Mouse (Mus musculus) MEL (cell line): Measurements from ENCODE around the gene Vti1a. TPM values are rescaled to one million over a fixed set of nuclear protein-coding genes. Genes with fewer than 3 reads are reported as not detected.

ENCODE experiments used
- DNase-seq: peaks from one replicate; pipeline ENCODE4 v3.0.0; 2011; ENCODE audit warnings: low read depth, low spot score
- H3K27ac ChIP-seq: 2 replicates; pipeline ENCODE4 v1.5.1; 2012; ENCODE audit warnings: low read depth, mild to moderate bottlenecking, control low read depth, low read length, moderate library complexity; ENCODE audit not compliant: control insufficient read depth
- H3K27me3 ChIP-seq, 2 experiments: fragments of 150-350 bp in 1 of 2; sonication (generic) in 1 of 2; 2 replicates each; pipeline ENCODE4 v1.6.1; 2012; ENCODE audit warnings: low read length in 2 of 2, mild to moderate bottlenecking in 2 of 2, improper control_type of control experiment in 1 of 2, moderate library complexity in 1 of 2; ENCODE audit not compliant: insufficient read depth in 2 of 2, control insufficient read depth in 1 of 2
- H3K36me3 ChIP-seq, 2 experiments: 2 replicates each; pipeline ENCODE4 v1.6.1; 2012 to 2014; ENCODE audit warnings: low read length in 2 of 2, improper control_type of control experiment in 1 of 2, inconsistent platforms in 1 of 2, mild to moderate bottlenecking in 1 of 2; ENCODE audit not compliant: insufficient read depth in 2 of 2, control insufficient read depth in 1 of 2
- H3K4me1 ChIP-seq, 2 experiments: fragments of 150-350 bp in 1 of 2; sonication (generic) in 1 of 2; 2 replicates each; pipeline ENCODE4 v1.6.1; 2012; ENCODE audit warnings: low read length in 2 of 2, improper control_type of control experiment in 1 of 2, mild to moderate bottlenecking in 1 of 2; ENCODE audit not compliant: insufficient read depth in 2 of 2, control insufficient read depth in 1 of 2
- H3K4me3 ChIP-seq, 2 experiments: fragments of 150-350 bp in 1 of 2; sonication (generic) in 1 of 2; 2 replicates each; pipeline ENCODE4 v1.5.1; 2012; ENCODE audit warnings: low read depth in 2 of 2, low read length in 2 of 2, mild to moderate bottlenecking in 2 of 2, moderate library complexity in 2 of 2, control low read depth in 1 of 2, improper control_type of control experiment in 1 of 2; ENCODE audit not compliant: control insufficient read depth in 1 of 2, insufficient read depth in 1 of 2
- H3K79me2 ChIP-seq: 2 replicates; pipeline ENCODE4 v1.6.1; 2012; ENCODE audit warnings: mild to moderate bottlenecking, low read length, moderate library complexity; ENCODE audit not compliant: control insufficient read depth, poor library complexity, insufficient read depth
- H3K9ac ChIP-seq: 2 replicates; pipeline ENCODE4 v1.6.1; 2012; ENCODE audit warnings: low read depth, mild to moderate bottlenecking, control low read depth, low read length, moderate library complexity; ENCODE audit not compliant: control insufficient read depth, poor library complexity, severe bottlenecking
- H3K9me3 ChIP-seq: fragments of 150-350 bp; sonication (generic); replicated peaks from 2 replicates; pipeline ENCODE4 v1.6.1; 2012; ENCODE audit warnings: mild to moderate bottlenecking, low read length, improper control_type of control experiment, moderate library complexity; ENCODE audit not compliant: insufficient read depth
- CHD2 ChIP-seq: IDR thresholded peaks from 2 replicates; pipeline ENCODE4 v1.6.1; 2011; ENCODE audit warnings: low read length, improper control_type of control experiment
- CTCF ChIP-seq, 3 experiments: IDR thresholded peaks in 2 of 3; conservative IDR thresholded peaks in 1 of 3; 2 replicates each; pipeline ENCODE4 v1.5.1; 2011 to 2012; ENCODE audit warnings: low read length in 3 of 3, low read depth in 2 of 3, mild to moderate bottlenecking in 2 of 3, improper control_type of control experiment in 1 of 3, inconsistent platforms in 1 of 3, mixed read lengths in 1 of 3, moderate library complexity in 1 of 3; ENCODE audit not compliant: control insufficient read depth in 1 of 3, insufficient read depth in 1 of 3, poor library complexity in 1 of 3, severe bottlenecking in 1 of 3
- E2F4 ChIP-seq: IDR thresholded peaks from 2 replicates; pipeline ENCODE4 v1.6.1; 2011; ENCODE audit warnings: low read depth, low read length, improper control_type of control experiment, borderline replicate concordance
- ELF1 ChIP-seq: IDR thresholded peaks from 2 replicates; pipeline ENCODE4 v1.6.1; 2014; ENCODE audit warnings: low read depth, mild to moderate bottlenecking, inconsistent platforms, low read length, improper control_type of control experiment, moderate library complexity
- GABPA ChIP-seq: IDR thresholded peaks from 2 replicates; pipeline ENCODE4 v1.6.1; 2012; ENCODE audit warnings: low read depth, mild to moderate bottlenecking, inconsistent platforms, low read length, improper control_type of control experiment, moderate library complexity
- HCFC1 ChIP-seq: IDR thresholded peaks from 2 replicates; pipeline ENCODE4 v1.6.1; 2012; ENCODE audit warnings: low read depth, mild to moderate bottlenecking, inconsistent platforms, low read length, improper control_type of control experiment, moderate library complexity
- JUND ChIP-seq: IDR thresholded peaks from 2 replicates; pipeline ENCODE4 v1.6.1; 2011; ENCODE audit warnings: low read depth, mild to moderate bottlenecking, improper control_type of control experiment, low read length
- MAFK ChIP-seq: IDR thresholded peaks from 2 replicates; pipeline ENCODE4 v1.6.1; 2011; ENCODE audit warnings: low read depth, mild to moderate bottlenecking, low read length, improper control_type of control experiment, borderline replicate concordance
- MAX ChIP-seq: IDR thresholded peaks from 2 replicates; pipeline ENCODE4 v1.6.1; 2011; ENCODE audit warnings: low read length, improper control_type of control experiment
- MAZ ChIP-seq: IDR thresholded peaks from 2 replicates; pipeline ENCODE4 v1.6.1; 2012; ENCODE audit warnings: low read depth, mild to moderate bottlenecking, inconsistent platforms, low read length, improper control_type of control experiment
- MXI1 ChIP-seq: IDR thresholded peaks from 2 replicates; pipeline ENCODE4 v1.6.1; 2011; ENCODE audit warnings: mild to moderate bottlenecking, low read depth, low read length, improper control_type of control experiment
- POLR2AphosphoS2 ChIP-seq: IDR thresholded peaks from 2 replicates; pipeline ENCODE4 v1.6.1; 2011; ENCODE audit warnings: low read length, improper control_type of control experiment
- POLR2AphosphoS5 ChIP-seq: IDR thresholded peaks from 2 replicates; pipeline ENCODE4 v1.6.1; 2012; ENCODE audit warnings: low read depth, borderline replicate concordance, mild to moderate bottlenecking, inconsistent platforms, low read length, moderate library complexity, mixed read lengths
- RAD21 ChIP-seq: IDR thresholded peaks from 2 replicates; pipeline ENCODE4 v1.6.1; 2011; ENCODE audit warnings: mild to moderate bottlenecking, low read depth, low read length, improper control_type of control experiment
- SIN3A ChIP-seq: IDR thresholded peaks from 2 replicates; pipeline ENCODE4 v1.6.1; 2012; ENCODE audit warnings: low read length, improper control_type of control experiment, inconsistent platforms
- SMC3 ChIP-seq: IDR thresholded peaks from 2 replicates; pipeline ENCODE4 v1.6.1; 2011; ENCODE audit warnings: low read depth, low read length, improper control_type of control experiment
- TAL1 ChIP-seq: IDR thresholded peaks from 2 replicates; pipeline ENCODE4 v1.6.1; 2012; ENCODE audit warnings: mild to moderate bottlenecking, inconsistent platforms, low read length, moderate library complexity, mixed read lengths
- TBP ChIP-seq: IDR thresholded peaks from 2 replicates; pipeline ENCODE4 v1.8.0; 2011; ENCODE audit warnings: low read depth, low read length, improper control_type of control experiment
- TCF12 ChIP-seq: IDR thresholded peaks from 2 replicates; pipeline ENCODE4 v1.6.1; 2014; ENCODE audit warnings: low read depth, mild to moderate bottlenecking, inconsistent platforms, low read length, improper control_type of control experiment, moderate library complexity
- UBTF ChIP-seq: IDR thresholded peaks from 2 replicates; pipeline ENCODE4 v1.6.1; 2012; ENCODE audit warnings: low read depth, mild to moderate bottlenecking, inconsistent platforms, low read length, improper control_type of control experiment, moderate library complexity, borderline replicate concordance; ENCODE audit not compliant: insufficient read depth
- USF2 ChIP-seq, 2 experiments: IDR thresholded peaks; 2 replicates each; pipeline ENCODE4 v1.6.1; 2011 to 2012; ENCODE audit warnings: improper control_type of control experiment in 2 of 2, low read length in 2 of 2, borderline replicate concordance in 1 of 2, inconsistent platforms in 1 of 2, low read depth in 1 of 2, mild to moderate bottlenecking in 1 of 2; ENCODE audit not compliant: insufficient read depth in 1 of 2
- ZC3H11A ChIP-seq: IDR thresholded peaks from 2 replicates; pipeline ENCODE4 v1.6.1; 2012; ENCODE audit warnings: low read depth, mild to moderate bottlenecking, inconsistent platforms, low read length, improper control_type of control experiment
- ZMIZ1 ChIP-seq: IDR thresholded peaks from 2 replicates; pipeline ENCODE4 v1.6.1; 2012; ENCODE audit warnings: low read depth, mild to moderate bottlenecking, inconsistent platforms, low read length, improper control_type of control experiment, moderate library complexity
- polyA plus RNA-seq, 2 experiments: library from polyadenylated mRNA; stranded (reverse) in 1 of 2; unstranded in 1 of 2; fragments of >175 nt in 1 of 2; fragments of >200 nt in 1 of 2; gene quantifications; 2 replicates each; pipeline versions ENCODE4 v1.2.1 to v1.2.4; 2012; ENCODE audit warnings: low replicate concordance in 2 of 2, low read depth in 1 of 2; ENCODE audit not compliant: insufficient read length in 2 of 2, insufficient read depth in 1 of 2, missing spikeins in 1 of 2
- total RNA-seq: library from RNA; depleted of rRNA; stranded (reverse); fragments of 300-350 nt; gene quantifications from 2 replicates; pipeline ENCODE4 v1.2.3, GENCODE M21; 2012

Vti1a gene
- total and polyA plus RNA-seq, 3 experiments, result 37.2 to 119 (median 42.8) TPM

- Histone ChIP-seq H3K4me3 (no peak overlapping the region), H3K79me2 (no peaks in the 10 kb centered on the region), H3K27ac (no peak overlapping the region), H3K27me3 (no peaks in the 10 kb centered on the region), H3K36me3 (peaks cover 0 to 2% of the 10 kb centered on the region in 2 experiments; a peak in 1 of 4 replicates), H3K9me3 (no peaks in the 10 kb centered on the region), H3K9ac (no peak overlapping the region), H3K4me1 (no peaks in the 10 kb centered on the region)
- TF ChIP-seq ZMIZ1 (no peak), SIN3A (0 out of 2 replicates have a peak, but pooled peaks have one; percentile 35), POLR2AphosphoS2 (no peak), CTCF (IDR thresholded peaks at IDR 0.05 in 2 of 3, conservative IDR thresholded peaks at IDR 0.05 in 1 of 3; ENCODE audit: control insufficient read depth in 1 of 3, insufficient read depth in 1 of 3, low read depth in 2 of 3, low read length in 3 of 3, poor library complexity in 1 of 3, severe bottlenecking in 1 of 3) (peak; percentile 81 to 88 (median 88)), MAZ (no peak), USF2 (IDR thresholded peaks at IDR 0.05; ENCODE audit: borderline replicate concordance in 1 of 2, insufficient read depth in 1 of 2, low read depth in 1 of 2, low read length in 2 of 2) (no peak), ELF1 (peak; percentile 80), MAFK (0 out of 2 replicates have a peak, but pooled peaks have one; percentile 12), MXI1 (no peak; the same call in 1 of the 2 replicates), UBTF (no peak), RAD21 (peak; percentile 89), GABPA (no peak), E2F4 (no peak), SMC3 (peak; percentile 82), ZC3H11A (peak; percentile 78), CHD2 (no peak), JUND (no peak), POLR2AphosphoS5 (no peak), TCF12 (no peak), TBP (no peak), TAL1 (no peak)
- peak; percentile 77 for DNase-seq
Measured at GRCm38 (mm10) chr19:55414050-55414449, 98.0 kb downstream of the Vti1a start.

- no peak overlapping the region for H3K27ac ChIP-seq
- TF ChIP-seq MAX, result no peak
- TF ChIP-seq ELF1, result no peak
- TF ChIP-seq MAFK, result no peak
- no peak for TF ChIP-seq TAL1
- no peak for TF ChIP-seq HCFC1
- no peak for TF ChIP-seq MXI1
- no peak overlapping the region for H3K4me3 ChIP-seq
- H3K27me3 ChIP-seq, result no peaks in the 10 kb centered on the region
- no peak for DNase-seq
- no peaks in the 10 kb centered on the region for H3K79me2 ChIP-seq
- H3K9ac ChIP-seq, result no peak overlapping the region
- no peaks in the 10 kb centered on the region for H3K4me1 ChIP-seq
- H3K9me3 ChIP-seq, result no peaks in the 10 kb centered on the region
- peaks cover 1 to 4% of the 10 kb centered on the region in 2 experiments; a peak in 3 of 4 replicates for H3K36me3 ChIP-seq
Measured at GRCm38 (mm10) chr19:55418756-55419155, 102.7 kb downstream of the Vti1a start.
